Mouse (Mus musculus) intestine, embryonic 16.5 days (tissue): Measurements from ENCODE around the gene Klf9. TPM values are rescaled to one million over a fixed set of nuclear protein-coding genes. Genes with fewer than 3 reads are reported as not detected.

ENCODE experiments used
- ATAC-seq: fragments of 200-750 bp; cut with Nextera tagmentation; 2 replicates; pipeline ENCODE4 v1.8.0; 2017; ENCODE audit warnings: moderate TSS enrichment, moderate library complexity
- H3K27ac ChIP-seq: fragments of 300-500 bp; sonication (generic); 2 replicates; pipeline ENCODE4 v1.5.1; 2014; ENCODE audit warnings: mild to moderate bottlenecking, low read length
- H3K27me3 ChIP-seq: fragments of 300-500 bp; sonication (generic); replicated peaks from 2 replicates; pipeline ENCODE4 v1.6.1; 2014; ENCODE audit warnings: low read length, control low read depth, mixed read lengths; ENCODE audit not compliant: control insufficient read depth, insufficient read depth
- H3K36me3 ChIP-seq: fragments of 300-500 bp; sonication (generic); 2 replicates; pipeline ENCODE4 v1.6.1; 2014; ENCODE audit warnings: low read length, control low read depth; ENCODE audit not compliant: control insufficient read depth, insufficient read depth
- H3K4me1 ChIP-seq: fragments of 300-500 bp; sonication (generic); 2 replicates; pipeline ENCODE4 v1.6.1; 2014; ENCODE audit warnings: low read length, control low read depth, mixed read lengths; ENCODE audit not compliant: control insufficient read depth, insufficient read depth
- H3K4me2 ChIP-seq: fragments of 300-500 bp; sonication (generic); 2 replicates; pipeline ENCODE4 v1.6.1; 2014; ENCODE audit warnings: low read depth, low read length, control low read depth
- H3K4me3 ChIP-seq: fragments of 300-500 bp; sonication (generic); 2 replicates; pipeline ENCODE4 v1.5.1; 2014; ENCODE audit warnings: mild to moderate bottlenecking, low read length
- H3K9ac ChIP-seq: fragments of 300-500 bp; sonication (generic); 2 replicates; pipeline ENCODE4 v1.6.1; 2014; ENCODE audit warnings: low read depth, low read length
- H3K9me3 ChIP-seq: fragments of 300-500 bp; sonication (generic); 2 replicates; pipeline ENCODE4 v1.6.1; 2016; ENCODE audit warnings: low read length, control low read depth; ENCODE audit not compliant: control insufficient read depth
- WGBS: fragments of 180-500 bp; shearing (Covaris S2); extraction: QIAGEN DNeasy Blood & Tissue Kit; methylation state at CpG from one replicate; pipeline ENCODE4 v1.1.7; 2014; 5-methylcytosine and 5-hydroxymethylcytosine counted together
- polyA plus RNA-seq: library from polyadenylated mRNA; unstranded; fragments of >200 nt; fragmentation: Nextera tagmentation; extraction: Ambion mirVana; gene quantifications from 2 replicates; pipeline ENCODE4 v1.2.1, GENCODE M21; 2015

Klf9 gene
- polyA plus RNA-seq, 1 experiment from 2014 or later: 3.3 TPM

GRCm38 (mm10) chr19:23159780-23160395 is 18.9 kb downstream of the Klf9 start:
- 53% methylated on average over 10 of the region's 10 CpGs for WGBS
- no peaks in the 10 kb centered on the region for H3K27me3 ChIP-seq
- no peaks in the 10 kb centered on the region for H3K36me3 ChIP-seq
- no peak overlapping the region for H3K4me3 ChIP-seq
- H3K27ac ChIP-seq: no peak overlapping the region
- H3K4me2 ChIP-seq: no peak overlapping the region
- H3K4me1 ChIP-seq: no peaks in the 10 kb centered on the region
- H3K9me3 ChIP-seq: no peaks in the 10 kb centered on the region
- ATAC-seq: no peak
- no peak overlapping the region for H3K9ac ChIP-seq

GRCm38 (mm10) chr19:23162387-23162809 is 21.4 kb downstream of the Klf9 start:
- peak; percentile 59 for ATAC-seq
- WGBS: 24% methylated on average over 8 of the region's 8 CpGs
- no peak overlapping the region for H3K27ac ChIP-seq
- H3K4me2 ChIP-seq: no peak overlapping the region
- H3K27me3 ChIP-seq: no peaks in the 10 kb centered on the region
- no peaks in the 10 kb centered on the region for H3K9me3 ChIP-seq
- no peaks in the 10 kb centered on the region for H3K36me3 ChIP-seq
- no peak overlapping the region for H3K9ac ChIP-seq
- no peaks in the 10 kb centered on the region for H3K4me1 ChIP-seq
- H3K4me3 ChIP-seq: no peak overlapping the region

GRCm38 (mm10) chr19:23162877-23163276 is 21.9 kb downstream of the Klf9 start:
- no peak for ATAC-seq
- WGBS: 82% methylated on average over 6 of the region's 6 CpGs

GRCm38 (mm10) chr19:23163361-23163760 is 22.3 kb downstream of the Klf9 start:
- 61% methylated on average over 3 of the region's 3 CpGs for WGBS
- no peaks in the 10 kb centered on the region for H3K27me3 ChIP-seq
- no peak for ATAC-seq

More at GRCm38 (mm10) chr19:23162877-23163276, 21.9 kb downstream of the Klf9 start:
- Histone ChIP-seq H3K9me3 (no peaks in the 10 kb centered on the region), H3K9ac (no peak overlapping the region), H3K27ac (no peak overlapping the region), H3K4me2 (no peak overlapping the region), H3K4me3 (no peak overlapping the region), H3K27me3 (no peaks in the 10 kb centered on the region), H3K36me3 (no peaks in the 10 kb centered on the region), H3K4me1 (no peaks in the 10 kb centered on the region)

GRCm38 (mm10) chr19:23164651-23165240 is 23.7 kb downstream of the Klf9 start:
- H3K27ac ChIP-seq: no peak overlapping the region
- no peak overlapping the region for H3K4me3 ChIP-seq
- no peaks in the 10 kb centered on the region for H3K9me3 ChIP-seq
- H3K27me3 ChIP-seq: no peaks in the 10 kb centered on the region
- no peak overlapping the region for H3K4me2 ChIP-seq
- no peak for ATAC-seq
- no peaks in the 10 kb centered on the region for H3K4me1 ChIP-seq
- no peak overlapping the region for H3K9ac ChIP-seq
- H3K36me3 ChIP-seq: no peaks in the 10 kb centered on the region
- WGBS: 90% methylated on average over 16 of the region's 16 CpGs

More at GRCm38 (mm10) chr19:23163361-23163760, 22.3 kb downstream of the Klf9 start:
- no peaks in the 10 kb centered on the region for H3K36me3 ChIP-seq
- no peak overlapping the region for H3K4me2 ChIP-seq
- no peak overlapping the region for H3K4me3 ChIP-seq
- H3K27ac ChIP-seq: no peak overlapping the region
- no peaks in the 10 kb centered on the region for H3K4me1 ChIP-seq
- H3K9me3 ChIP-seq: no peaks in the 10 kb centered on the region
- H3K9ac ChIP-seq: no peak overlapping the region

GRCm38 (mm10) chr19:23166550-23167284 is 25.7 kb downstream of the Klf9 start:
- WGBS: 78% methylated on average over 11 of the region's 11 CpGs
- H3K4me1 ChIP-seq: no peaks in the 10 kb centered on the region
- no peak for ATAC-seq
- H3K27ac ChIP-seq: no peak overlapping the region
- H3K9me3 ChIP-seq: no peaks in the 10 kb centered on the region
- H3K4me3 ChIP-seq: no peak overlapping the region
- no peaks in the 10 kb centered on the region for H3K27me3 ChIP-seq
- H3K4me2 ChIP-seq: no peak overlapping the region
- no peak overlapping the region for H3K9ac ChIP-seq
- no peaks in the 10 kb centered on the region for H3K36me3 ChIP-seq

- Histone ChIP-seq H3K4me2 (no peak overlapping the region), H3K9me3 (0 out of 2 replicates have a peak, but pooled peaks cover 3% of the 10 kb centered on the region), H3K4me1 (no peaks in the 10 kb centered on the region), H3K4me3 (no peak overlapping the region), H3K36me3 (no peaks in the 10 kb centered on the region), H3K9ac (no peak overlapping the region), H3K27ac (no peak overlapping the region), H3K27me3 (no peaks in the 10 kb centered on the region)
- no peak for ATAC-seq
- WGBS: 89% methylated on average over 5 of the region's 5 CpGs
These were observed 28.1 kb downstream of the Klf9 start for GRCm38 (mm10) chr19:23168899-23169658.

GRCm38 (mm10) chr19:23169659-23170050 is 28.6 kb downstream of the Klf9 start:
- Histone ChIP-seq H3K4me2 (no peak overlapping the region), H3K36me3 (no peaks in the 10 kb centered on the region), H3K9ac (no peak overlapping the region), H3K27ac (no peak overlapping the region), H3K4me3 (no peak overlapping the region), H3K4me1 (no peaks in the 10 kb centered on the region), H3K9me3 (0 out of 2 replicates have a peak, but pooled peaks cover 3% of the 10 kb centered on the region), H3K27me3 (no peaks in the 10 kb centered on the region)
- 86% methylated on average over 2 of the region's 2 CpGs for WGBS
- no peak for ATAC-seq

GRCm38 (mm10) chr19:23170476-23170875 is 29.4 kb downstream of the Klf9 start:
- Histone ChIP-seq H3K27ac (no peak overlapping the region), H3K4me1 (no peaks in the 10 kb centered on the region), H3K4me3 (no peak overlapping the region), H3K36me3 (no peaks in the 10 kb centered on the region), H3K9me3 (0 out of 2 replicates have a peak, but pooled peaks cover 3% of the 10 kb centered on the region), H3K9ac (no peak overlapping the region), H3K4me2 (no peak overlapping the region), H3K27me3 (no peaks in the 10 kb centered on the region)
- no peak for ATAC-seq
- WGBS: 85% methylated on average over 5 of the region's 5 CpGs
